Mouse (Mus musculus) adrenal gland, adult 18-20 months (tissue): ENCODE results near the gene Col25a1. TPM values are rescaled to one million over a fixed set of nuclear protein-coding genes. Genes with fewer than 3 reads are reported as not detected.

ENCODE experiments used
- DNase-seq, 2 experiments: peaks; one replicate each; pipeline ENCODE4 v3.0.0; 2021 to 2022; ENCODE audit warnings: low spot score in 2 of 2
- long read RNA-seq, 2 experiments: library from polyadenylated mRNA; stranded (forward); transcript quantifications; one replicate each; pipeline ENCODE4 v2.0.0; 2021
- total RNA-seq, 2 experiments: library from RNA; stranded (reverse); gene quantifications; 1 replicate in 1 of 2; 2 replicates in 1 of 2; pipeline ENCODE4 v1.2.3; 2021

The Col25a1 gene
- 1 to 10 TPM; 1.5 to 5.6 TPM for total RNA-seq
- long read RNA-seq, experiment 1, partial matches to known transcripts: 0 of 1 reads
- long read RNA-seq, experiment 1, other reads (novel, unspliced or antisense): 1 of 1 reads
- long read RNA-seq, experiment 2, partial matches to known transcripts: 1 of 4 reads
- long read RNA-seq, experiment 2, other reads (novel, unspliced or antisense): 3 of 4 reads

DNA sequence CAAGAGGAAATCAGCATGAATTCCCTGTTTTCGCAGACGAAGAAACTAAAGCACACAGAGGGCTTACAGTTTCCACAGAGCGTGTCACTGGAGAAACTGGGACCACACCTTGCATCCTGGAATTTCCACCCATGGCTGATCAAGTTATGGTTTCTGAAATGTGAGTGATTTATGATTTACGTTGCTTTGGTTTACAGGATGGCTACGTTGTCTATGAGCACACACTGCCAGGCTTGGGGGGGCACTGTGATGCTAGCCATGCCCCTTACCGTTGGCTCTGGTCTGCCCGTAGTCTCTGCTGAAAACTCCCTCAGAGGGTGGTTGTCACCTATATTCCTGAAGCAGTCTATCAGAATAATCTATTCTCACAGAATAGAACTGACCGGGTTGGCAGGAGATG is at the start of gene Col25a1:
Gene Col25a1 (plus strand): TSS at position 301 of the 400 bp plus-strand sequence.
- DNase-seq: no peak

DNA sequence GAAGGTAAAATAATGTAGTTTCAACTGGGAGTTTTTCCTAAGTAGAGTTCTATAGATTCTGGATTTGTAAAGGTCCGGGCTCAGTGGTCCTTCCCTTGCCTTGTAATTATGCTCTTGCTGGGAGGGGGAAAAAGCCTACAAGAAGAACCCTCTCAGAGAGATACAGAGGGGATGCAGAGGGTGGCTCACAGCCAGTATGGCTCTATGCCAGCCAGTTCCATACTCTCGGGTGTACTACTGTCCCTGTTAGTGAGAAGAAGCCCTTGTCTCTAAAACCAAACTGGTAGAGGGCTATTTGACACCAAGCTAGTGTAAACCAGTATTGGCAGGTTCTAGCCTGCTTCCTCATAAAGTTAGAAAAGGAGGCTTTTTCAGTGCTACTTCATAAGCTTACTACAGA is 48.0 kb upstream of the Col25a1 start:
- no peak for DNase-seq

DNA sequence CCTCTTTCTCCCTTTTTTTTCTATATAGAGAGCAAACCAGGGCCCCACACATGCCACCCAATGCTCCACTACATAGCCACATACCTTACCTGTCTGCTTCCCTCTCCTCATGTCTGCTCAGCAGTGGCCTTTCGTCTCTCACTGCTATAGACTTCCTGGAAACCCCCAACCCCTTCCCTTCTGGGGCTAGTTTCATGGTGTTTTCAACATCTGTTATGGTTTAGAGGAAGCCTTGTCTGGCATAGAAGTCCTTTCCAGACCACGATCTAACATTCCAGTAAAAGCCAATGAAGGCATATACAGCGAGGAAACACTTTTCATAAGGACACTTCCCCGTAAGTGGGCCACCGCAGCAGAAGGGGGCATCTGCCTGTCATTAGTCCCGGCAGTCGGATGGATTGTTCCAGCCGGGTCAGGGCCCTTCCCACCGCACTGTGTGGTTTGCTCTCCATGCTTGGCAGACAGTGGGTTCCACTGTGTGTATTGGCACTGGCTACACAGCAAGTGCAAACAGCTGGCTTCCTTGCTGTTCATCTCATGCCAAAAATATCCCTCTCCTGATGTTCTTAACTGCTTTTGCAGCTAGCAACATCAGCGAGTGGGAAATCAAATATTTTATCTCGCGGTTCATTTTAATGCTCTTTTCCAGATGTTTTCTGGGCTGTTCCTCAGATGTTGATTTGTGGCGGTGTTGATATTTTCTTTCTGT is 44.8 kb upstream of the Col25a1 start:
- DNase-seq: no peak

DNA sequence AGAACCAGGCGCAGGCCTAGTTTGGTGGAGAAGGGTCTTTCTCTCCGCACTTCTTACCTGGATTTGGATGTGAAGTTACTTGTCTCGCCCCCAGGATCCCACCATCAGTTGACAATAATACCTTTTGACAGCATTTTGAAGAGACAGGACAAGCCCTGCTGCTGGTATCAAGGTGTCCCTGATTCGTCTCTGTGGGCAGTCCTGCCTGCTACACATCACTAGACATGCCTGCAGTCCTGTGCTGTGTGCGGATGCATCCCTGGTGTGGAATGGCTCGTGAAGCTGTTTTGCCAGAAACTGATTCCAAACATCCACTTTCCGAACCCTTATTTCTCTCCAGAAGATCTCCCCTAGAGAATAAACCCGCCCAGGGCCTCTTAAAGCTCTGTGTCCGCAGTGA is 43.8 kb upstream of the Col25a1 start:
- no peak for DNase-seq

DNA sequence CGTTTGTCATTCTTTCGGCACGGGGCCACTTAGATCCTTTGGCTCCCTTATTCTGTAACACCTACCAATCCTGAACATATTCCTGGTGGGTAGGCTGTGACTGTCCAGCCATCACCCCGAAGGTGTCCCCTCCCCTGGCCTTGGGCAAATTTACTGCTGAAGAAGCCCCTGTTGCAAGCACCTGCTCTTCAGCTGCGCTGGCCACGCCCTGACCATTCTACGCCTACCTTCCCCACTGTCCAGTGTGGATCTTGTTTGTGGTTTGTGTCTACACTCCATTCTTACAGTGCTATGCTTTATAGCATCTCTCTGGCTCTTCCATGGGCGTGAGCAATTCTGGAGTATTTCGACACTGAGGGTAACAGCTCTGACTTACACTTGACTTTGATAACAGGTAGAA is 42.6 kb upstream of the Col25a1 start:
- DNase-seq: no peak

DNA sequence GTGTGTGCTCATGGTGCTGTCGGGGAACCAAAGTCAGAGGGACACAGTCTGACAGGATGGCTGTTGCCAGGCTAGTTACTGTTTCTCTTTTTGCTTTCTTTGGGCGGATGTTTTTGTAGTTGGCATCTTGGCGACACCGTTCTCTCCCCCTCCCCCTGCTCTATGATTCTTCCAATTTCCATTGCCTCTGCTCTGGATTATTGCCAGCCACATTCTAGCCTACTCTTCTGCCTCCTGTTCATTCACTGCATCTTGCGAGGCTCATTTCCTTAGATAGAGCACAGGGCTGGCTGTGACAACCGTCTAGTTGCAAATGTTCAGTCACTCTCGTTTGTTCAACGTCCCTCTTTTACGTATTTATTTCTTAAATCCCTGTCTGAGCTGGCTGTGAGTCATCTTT is 40.8 kb upstream of the Col25a1 start:
- no peak for DNase-seq

DNA sequence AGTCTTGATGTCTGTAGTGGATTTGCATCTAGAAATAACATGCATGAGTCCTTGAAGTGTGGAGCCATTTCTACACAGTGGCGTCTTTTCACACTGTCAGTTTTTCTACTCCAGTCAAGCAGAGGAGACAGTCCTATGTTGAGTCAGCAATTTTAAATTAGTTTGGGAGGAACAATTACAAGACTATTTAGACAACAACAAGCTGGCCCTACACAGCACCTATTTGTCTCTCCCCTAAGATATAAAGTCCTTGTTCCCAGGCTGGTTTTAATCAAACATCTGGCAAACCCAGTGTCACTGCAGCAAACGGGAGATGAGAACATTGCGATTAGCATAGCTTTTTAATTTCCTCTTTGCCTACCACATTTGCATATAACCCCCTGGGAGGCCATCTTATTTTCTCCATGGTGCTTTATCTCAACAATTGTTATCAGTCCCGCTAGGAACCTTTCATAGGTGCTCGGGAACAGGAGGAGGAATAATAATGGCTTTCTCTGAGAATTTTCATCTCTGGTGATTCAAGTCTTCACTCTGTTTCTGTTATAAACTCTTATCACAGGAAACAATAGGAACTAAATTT is 37.1 kb upstream of the Col25a1 start:
- DNase-seq: no peak

DNA sequence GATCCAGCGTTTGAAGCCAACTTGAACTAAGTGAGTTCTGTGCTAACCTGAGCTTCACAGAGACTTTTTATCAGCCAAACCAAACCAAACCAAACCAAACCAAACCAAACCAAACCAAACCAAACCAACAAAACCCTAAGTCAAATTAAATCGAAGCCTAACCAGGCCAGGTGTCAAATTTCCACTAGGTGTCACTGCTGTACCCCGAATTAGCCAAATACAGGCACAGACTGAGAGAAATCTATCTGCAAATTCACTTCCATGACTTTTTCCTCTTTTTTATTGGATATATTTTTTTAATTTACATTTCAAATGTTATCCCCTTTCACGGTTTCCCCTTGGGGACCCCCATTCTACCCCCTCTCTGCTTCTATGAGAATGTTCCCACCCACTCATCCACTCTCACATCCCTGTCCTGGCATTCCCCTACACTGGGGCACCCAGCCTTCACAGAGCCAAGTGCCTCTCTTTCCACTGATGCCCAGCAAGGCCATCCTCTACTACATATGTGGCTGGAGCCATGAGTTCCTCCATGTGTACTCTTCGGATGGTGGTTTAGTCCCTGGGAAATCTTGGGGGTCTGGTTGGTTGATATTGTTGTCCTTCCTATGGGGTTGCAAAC is 36.0 kb upstream of the Col25a1 start:
- peak in 1 of 2 experiments; percentile 26 for DNase-seq

DNA sequence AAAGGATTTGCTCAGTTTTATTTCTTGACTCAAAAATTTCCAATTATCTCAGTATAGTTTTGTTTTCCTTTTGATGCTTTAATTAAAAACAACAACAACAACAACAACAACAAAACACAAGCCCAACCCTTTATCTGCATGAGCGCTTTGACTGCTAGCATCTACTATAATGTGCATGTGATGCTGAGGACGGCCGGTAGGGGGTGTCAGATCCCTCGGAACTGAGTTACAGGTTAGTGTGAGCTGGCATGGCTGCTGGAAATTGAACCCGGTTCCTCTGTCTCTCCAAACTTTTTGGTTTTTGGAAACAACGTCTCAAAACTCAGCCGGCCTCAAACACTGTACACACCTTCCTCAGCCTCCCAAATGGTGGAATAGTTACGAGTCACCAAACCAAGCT is 27.8 kb upstream of the Col25a1 start:
- peak in 1 of 2 experiments; percentile 26 for DNase-seq

DNA sequence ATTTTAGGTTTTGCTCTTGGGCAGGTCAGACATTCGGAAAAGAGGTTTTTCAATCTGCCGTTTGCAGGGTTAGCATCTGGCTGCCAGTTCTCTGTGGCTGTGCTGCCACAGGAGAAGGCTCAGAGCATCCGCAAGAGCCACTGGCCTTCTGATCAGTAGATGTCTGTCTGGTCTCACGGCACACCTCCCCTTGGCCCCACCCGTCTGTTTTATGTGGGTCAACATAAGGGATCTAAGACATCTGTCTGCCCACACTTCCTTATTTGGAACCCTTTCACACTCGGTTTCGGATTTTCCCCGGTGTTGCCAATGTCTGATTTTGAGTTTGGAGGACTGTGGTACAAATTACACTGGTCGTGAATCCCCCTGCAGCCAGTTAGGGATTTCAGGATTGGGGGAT is 26.8 kb upstream of the Col25a1 start:
- no peak for DNase-seq

DNA sequence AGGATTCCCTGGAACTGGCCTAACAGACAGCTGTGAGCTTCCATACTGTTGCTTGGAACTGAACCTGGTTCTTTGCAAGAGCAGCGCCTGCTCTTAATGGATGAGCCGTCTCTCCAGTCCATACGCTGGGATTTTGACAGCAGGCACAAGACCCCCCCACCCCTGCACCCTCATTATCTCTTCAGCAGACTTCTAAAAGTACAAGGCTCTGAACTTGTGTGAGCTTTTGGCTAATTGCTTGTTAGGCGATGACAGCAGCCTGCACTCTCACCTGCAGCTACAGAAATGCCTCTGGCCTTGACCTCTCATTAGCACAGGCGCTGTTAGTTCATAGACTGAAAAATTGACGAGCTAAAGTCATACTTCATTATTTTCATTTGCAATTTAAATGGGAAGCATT is 14.4 kb upstream of the Col25a1 start:
- DNase-seq: no peak

DNA sequence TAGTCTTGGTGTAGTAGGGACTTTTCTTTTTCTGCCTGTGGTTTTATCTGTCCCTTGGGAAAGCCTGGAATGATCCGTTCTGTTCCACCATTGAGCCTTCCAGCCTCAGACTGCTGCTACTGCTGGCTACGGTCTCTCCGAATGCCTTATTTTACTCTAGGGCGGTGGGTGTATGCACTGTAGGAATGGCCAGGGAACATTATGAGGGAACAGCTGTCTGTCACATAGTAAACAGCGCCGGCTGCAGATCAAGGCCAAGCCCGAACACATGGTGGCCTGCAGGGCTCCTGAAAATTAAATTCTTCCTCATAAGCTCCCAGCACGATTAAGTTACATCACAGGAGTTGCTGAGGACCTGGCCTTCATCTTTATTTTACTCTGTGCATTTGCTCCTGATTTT is 3.5 kb upstream of the Col25a1 start:
- no peak for DNase-seq

DNA sequence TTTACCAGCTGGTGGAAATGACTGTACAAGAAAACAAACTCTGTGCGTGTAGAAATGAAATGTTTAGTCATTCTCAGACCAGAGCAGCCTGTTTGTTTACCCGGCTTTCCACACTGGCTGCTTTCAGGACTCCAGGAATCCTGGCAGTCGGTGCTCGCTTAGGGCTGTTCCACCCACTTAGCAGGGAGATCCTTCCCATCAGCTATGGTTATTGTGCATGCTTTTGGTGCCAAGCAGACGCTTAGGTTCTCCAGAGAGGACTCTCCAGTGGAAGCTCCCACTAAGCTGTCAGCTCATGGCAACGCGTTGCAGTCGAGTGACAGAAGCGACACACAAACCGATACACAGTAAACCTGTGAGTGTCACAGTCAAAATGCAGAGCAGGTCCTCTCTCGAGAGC is 2.7 kb upstream of the Col25a1 start:
- DNase-seq: no peak

DNA sequence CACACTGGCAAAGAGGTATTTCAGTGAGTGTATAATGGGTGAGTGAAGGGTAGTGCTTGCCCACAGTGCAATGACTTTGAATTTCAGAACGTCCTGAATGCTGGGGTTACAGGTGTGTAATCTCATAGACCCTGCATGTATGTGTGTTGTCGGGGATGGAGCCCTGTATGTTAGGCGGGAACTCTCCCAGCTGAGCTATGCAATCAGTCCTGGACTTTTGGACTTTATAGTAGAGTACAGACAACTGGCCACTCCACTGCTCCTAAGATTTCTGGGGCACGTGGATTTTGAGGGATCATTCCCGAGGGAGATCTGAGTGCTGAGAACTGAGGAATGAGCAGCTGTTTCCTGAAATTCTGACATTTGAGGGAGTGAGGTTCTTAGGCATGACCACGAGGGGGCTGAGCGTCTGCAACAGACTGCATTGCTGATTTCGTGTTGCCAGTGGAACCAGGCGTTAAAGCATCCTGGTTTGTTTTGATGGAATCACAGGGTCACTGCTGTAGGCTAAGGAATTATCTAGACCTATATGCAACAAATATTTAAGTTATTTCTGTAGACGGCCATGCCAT is 1.6 kb upstream of the Col25a1 start:
- no peak for DNase-seq

DNA sequence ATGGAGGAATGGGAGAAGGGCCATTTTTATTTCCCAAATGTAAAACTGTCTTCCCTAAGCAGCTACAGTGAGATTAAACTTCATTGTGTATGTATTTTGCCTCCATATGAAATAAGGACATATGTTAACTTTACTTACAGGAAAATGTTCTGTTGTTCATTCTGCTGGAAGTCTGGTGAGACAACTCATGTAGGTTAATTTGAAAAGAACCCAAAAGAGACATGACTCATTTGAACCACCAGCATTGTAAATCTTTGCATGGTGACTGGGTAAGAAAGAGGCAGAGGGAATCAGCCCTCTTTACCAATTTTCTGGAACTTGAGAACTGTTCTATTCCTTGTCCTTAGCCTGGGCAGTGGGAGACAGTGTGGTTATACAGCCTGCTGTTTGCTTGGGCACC is 5.9 kb downstream of the Col25a1 start:
- DNase-seq: no peak

DNA sequence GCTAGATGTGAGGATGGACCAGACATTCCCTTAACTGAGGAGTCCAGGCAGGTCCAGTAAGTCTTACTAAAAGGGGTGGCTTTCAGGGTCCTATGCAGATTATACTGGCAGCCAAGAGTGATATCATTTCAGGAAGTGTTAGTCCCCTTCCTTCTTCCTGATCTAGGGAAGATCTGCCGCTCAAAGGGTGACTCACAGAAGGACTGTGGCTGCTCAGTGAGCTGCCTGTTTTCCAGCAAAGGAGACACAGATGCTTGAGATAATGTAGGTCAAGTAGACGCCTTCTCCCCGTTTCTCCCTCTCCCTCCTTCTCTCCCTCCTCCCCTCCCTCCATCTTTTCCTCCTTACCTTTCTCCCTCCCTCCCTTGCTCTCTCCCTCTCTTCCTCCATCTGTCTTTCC is 6.3 kb downstream of the Col25a1 start:
- DNase-seq: no peak

DNA sequence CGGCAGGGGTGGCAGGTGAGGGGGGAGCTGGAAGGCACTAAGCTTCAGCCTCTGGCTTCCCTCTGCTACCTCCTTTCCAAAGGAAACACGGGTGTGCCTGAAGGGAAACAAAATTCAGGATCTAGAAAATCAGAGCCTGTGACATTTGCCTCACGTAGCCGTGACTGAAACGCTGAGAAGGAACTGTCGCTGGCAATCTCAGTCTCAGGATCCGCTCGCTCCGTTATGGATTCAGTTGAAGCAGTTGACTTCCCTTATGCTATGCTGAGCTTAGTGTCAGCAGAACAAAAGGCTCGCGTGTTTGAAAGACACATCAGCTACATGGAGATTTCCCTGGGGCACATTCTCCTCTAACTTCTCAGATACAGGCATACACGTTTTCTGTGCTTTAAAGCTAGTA is 14.6 kb downstream of the Col25a1 start:
- DNase-seq: no peak

DNA sequence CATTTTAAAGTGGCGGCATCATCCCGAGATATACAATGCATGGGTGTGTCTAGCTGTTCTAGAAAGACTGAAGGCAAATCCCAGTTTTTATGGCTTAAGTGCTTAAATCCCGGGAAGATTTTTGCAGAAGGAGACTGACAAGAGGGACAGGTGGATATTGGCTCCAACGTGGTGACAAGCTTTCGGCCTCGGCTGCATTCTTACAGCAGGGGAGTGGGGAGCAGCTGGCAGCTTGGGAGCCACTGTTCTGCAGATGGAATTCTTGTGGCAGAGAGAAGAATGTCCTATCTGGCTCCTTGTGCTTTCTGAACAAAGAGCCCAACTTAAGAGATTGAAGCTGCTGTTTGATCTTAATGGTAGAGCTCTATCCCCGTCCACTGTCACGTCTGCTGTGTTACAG is 16.5 kb downstream of the Col25a1 start:
- no peak for DNase-seq

DNA sequence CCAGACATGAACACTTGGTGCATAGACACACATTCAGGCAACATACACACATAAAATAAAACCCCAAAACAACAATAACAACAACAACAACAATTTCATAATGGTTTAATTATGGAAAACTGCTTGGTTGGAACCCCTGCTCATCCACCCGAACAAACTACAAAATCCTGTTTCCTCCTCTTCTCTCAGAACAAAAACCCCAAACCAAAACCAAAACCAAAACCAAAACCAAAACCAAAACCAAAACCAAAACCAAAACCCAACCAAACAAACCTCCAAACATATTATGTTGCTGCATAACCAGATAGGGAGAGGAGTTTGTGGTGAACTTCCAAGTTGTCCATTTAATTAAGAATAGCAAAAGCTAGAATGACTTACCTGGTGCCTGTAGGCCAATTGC is 17.9 kb downstream of the Col25a1 start:
- DNase-seq: no peak

DNA sequence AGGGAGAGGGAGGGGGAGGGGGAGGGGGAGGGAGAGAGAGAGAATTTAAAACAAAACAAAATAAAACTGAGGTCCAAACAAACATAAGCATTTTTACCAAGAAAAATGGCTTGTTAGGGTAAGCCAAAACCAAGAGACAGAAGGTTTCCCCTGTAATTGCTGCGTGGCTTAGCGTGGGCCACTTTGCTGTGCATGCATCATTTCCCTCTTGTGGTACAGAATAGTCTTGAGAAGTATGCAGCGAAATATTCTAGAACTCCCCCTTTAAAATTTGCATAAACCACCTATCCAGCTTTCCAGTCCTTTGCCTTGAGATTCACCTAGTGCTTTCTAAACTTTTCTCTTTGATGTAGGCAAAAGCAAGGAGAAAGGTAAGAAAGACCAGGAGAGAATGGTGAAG is 21.8 kb downstream of the Col25a1 start:
- no peak for DNase-seq

DNA sequence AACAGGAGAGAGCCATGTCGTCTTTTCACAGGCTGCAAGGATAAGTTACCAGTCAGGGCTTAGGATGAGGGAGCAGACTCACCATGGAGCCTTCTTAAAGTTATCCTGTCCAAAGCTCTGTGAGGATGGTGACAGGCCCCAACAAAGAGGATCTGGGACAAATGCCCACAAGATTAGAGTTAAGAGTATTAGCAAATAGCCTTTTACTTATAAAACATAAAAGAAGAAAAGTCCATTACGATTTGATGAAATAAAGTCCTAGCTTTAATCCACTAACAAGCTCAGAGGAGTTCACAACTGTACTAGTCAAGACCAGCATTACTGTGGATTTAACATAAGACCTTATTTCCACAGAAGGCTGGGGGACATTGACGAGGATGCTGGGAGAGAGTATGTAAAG is 26.2 kb downstream of the Col25a1 start:
- no peak for DNase-seq

DNA sequence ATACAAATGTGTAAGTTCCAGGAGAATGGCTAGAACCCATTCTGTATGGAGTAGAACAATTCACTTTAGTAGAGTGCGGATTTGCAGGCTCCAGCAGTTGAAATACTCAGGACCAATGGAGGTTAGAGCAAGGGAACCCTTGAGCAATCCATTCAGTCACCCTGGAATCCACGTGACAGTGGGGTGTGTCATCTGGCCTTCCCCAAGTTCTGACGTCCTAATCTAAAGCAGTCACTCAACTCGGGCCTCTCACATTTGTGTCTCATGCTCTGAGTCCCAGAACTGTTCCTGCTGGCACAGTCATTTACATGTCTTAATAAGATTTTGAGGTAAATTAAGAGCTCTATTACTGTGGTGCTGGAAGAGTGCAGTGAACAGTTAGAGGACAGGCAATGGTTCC is 28.6 kb downstream of the Col25a1 start:
- DNase-seq: peak in 1 of 2 experiments; percentile 35
